Mouse (Mus musculus) gastrocnemius, postnatal 10 days (tissue): ENCODE measurements around the gene Csrp1. TPM values are rescaled to one million over a fixed set of nuclear protein-coding genes. Genes with fewer than 3 reads are reported as not detected.

Experiments used
- DNase-seq: peaks from one replicate; pipeline ENCODE4 v3.0.0; 2021; ENCODE audit warnings: mixed read lengths
- total RNA-seq, 2 experiments: library from RNA; stranded (reverse); gene quantifications; 2 replicates each; pipeline ENCODE4 v1.2.3; 2021

The Csrp1 gene
- total RNA-seq, 2 experiments from 2014 or later: 63.5 to 70.3 TPM

GRCm38 (mm10) chr1:135770896-135771572 lies 51.2 kb downstream of the Csrp1 start:
- peak; percentile 43 for DNase-seq

GRCm38 (mm10) chr1:135771573-135771970 lies 51.7 kb downstream of the Csrp1 start:
- DNase-seq: no peak

DNA sequence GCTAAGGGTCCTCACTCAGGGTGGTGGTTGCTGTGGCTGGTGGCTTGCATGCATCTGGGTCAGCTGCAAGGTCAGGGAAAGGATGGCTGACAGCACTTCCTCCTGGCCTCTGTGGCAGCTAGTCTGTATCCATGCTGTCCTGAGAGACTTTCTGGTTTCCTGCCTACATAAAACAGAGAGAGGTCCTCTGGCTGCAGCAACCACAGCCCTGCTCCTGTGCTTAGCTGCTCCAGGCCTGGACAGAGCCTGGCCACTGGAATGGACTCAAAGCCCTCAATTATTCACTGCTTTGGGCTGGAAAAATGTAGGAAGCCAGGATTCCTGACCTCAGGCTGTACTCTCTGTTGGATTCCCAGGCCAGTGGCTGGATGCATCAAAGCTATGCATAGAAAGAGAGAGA lies 56.7 kb downstream of the Csrp1 start:
- no peak for DNase-seq

DNA sequence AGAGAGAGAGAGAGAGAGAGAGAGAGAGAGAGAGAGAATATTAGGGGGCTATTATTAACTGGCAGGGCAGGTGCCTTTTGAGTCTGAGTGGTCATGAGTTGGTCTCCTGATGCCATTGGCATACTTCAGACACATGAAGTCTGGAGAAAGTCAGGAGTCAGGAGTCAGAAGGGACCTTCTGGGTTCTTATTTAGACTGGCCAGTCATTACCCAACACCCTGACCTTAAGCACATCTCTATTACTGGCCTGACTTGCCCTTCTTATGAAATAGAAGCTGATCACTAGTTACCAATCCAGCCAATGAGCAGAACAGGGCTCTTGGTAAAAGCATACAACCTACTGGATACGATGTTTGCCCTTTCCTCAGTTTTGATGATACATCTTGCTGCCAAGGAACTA lies 57.2 kb downstream of the Csrp1 start:
- DNase-seq: no peak

DNA sequence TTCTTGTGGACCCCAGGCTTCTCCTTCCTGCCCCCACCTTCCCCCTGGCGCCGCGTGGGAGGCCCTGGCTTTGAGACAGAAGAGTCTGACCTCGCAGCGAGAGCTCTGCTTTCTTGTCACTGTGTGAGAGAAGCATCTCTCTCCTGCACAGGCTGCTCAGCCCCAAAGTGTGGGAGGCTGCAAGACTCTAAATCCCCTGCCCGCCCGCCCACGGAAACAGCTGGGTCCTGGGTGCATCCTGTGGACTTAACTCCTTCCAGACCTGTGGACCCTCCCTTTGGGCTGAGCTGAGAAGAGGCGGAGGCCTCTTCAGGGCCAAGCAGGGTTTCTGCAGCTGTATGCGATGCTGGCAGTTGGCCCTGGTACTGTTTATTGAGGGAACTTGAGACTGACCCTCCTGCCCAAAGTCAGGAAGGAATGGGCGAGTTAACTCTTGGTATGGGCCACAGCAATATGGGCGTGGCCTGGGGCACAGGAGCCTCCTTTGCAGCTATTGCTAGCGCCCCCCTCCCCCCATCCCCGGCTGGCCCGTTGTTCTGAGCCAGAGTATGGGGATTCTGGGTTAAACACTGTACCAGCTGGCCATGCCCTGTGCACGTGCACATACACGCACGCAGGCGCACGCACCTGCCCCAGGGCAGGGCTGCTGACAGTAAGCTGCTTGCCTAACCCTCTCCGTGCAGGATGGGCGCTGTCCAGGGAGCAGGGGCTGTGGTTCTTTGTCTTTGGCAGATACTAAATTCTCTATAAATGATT lies 59.1 kb downstream of the Csrp1 start, which contains the start of gene Tnni1:
TSS of gene Tnni1 (plus strand) at position 655 of the 756 bp plus-strand sequence.
- DNase-seq: peak; percentile 65

GRCm38 (mm10) chr1:135780649-135781048 lies 60.8 kb downstream of the Csrp1 start:
- DNase-seq: no peak

- peak; percentile 84 for DNase-seq
These were observed 61.4 kb downstream of the Csrp1 start for GRCm38 (mm10) chr1:135781220-135781619.

GRCm38 (mm10) chr1:135782816-135783215 lies 63.0 kb downstream of the Csrp1 start:
- no peak for DNase-seq

GRCm38 (mm10) chr1:135787799-135788198 lies 67.9 kb downstream of the Csrp1 start:
- DNase-seq: peak; percentile 83

GRCm38 (mm10) chr1:135788708-135789107 lies 68.8 kb downstream of the Csrp1 start:
- DNase-seq: no peak

DNA sequence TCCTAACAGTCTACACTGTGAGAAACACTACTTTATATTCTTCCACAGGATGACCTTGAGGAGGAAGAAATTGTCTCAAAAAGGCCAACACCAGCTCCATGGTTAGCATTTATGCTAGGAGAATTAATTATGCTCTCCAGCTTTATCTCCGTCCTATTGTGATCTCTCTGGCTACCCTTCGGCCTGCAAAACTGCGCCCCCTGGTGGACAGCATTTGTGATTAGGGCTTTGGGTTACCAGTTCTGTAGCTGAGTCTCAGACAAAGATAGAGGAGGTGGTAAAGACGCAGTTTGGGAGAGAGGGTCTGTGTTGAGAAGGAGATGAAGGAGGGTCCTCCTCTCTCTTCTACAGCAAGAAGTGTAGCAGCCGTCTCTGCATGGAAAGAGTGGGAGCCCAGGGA lies 70.0 kb downstream of the Csrp1 start:
- peak; percentile 88 for DNase-seq

DNA sequence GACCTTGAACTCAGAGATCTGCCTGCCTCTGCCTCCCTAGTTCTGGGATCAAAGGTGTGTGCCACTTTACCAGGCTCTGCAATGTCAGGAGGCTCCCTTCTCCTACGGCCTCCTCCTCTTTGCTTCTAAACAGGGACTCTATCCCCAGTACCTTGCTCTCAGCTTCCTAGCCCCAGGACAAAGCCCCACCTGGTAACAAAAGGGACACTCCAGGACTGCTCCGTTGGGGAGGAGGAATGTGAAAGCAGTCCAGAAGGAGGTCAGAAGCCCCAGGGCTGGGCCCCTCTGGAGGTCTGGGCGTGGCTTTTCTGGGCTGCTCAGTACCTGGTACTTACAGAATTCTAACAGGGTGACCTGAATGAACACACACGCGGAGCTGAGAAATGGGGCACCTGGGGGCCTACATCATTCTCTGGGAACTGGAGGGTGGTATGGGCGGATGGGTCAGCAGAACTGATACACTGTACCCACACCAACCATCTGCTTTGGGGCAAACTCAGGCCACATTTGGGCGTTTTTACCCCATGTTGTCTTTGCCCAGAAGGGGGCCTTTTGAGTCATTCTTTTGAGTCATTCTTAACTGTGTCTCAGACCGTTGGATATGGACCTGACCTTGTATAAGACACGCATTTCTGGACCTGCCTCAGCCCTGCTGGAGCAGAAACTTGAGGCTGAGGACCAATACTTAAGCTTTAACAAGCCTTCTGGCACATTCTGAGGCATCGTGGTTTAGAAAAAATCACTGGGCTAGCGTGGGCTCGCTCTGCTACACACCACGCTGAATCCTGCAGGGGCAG lies 72.5 kb downstream of the Csrp1 start:
- DNase-seq: no peak

DNA sequence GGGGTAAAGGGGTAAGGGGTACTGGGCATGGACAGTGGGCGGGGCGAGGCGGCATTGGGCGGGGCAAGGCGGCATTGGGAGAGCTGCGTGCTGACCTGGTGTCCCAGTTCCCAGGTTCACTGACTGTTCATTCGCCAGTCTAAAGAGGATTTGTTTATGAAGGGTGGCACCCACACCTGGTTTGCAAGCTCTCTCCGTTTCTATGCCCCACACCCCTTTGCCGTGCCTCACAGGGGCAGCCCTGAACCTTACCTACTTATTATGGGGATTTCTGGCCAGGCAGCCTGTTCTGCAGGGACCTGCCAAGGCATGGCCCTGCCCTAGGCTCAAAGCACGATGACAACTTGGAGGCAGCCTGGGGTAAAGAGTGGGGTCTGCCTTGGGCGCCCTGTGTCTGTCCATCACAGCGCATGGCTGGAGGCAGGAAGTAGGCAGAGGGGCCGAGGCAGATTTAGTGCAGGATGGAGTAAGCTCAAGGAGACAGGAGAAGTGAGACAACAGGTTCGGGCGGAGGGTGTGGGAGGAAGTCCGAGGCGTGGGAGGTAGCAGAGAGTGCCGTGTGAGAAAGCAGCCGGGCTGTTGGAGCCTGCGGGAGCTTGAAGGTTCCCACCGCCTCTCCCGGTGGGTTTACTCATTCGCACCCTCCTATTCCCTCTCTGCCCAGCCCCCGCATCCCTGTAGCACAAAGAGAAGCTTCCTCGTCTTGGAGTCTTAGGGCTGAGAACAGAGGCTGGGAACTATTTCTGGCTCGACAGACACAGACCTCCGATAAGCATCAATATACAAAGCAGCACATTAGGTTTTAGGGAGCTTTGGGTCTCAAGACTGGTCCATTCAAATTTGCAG lies 73.7 kb downstream of the Csrp1 start:
- no peak for DNase-seq

- DNase-seq: no peak
These were observed 74.6 kb downstream of the Csrp1 start for GRCm38 (mm10) chr1:135794216-135795134.

GRCm38 (mm10) chr1:135798492-135798891 lies 78.6 kb downstream of the Csrp1 start:
- no peak for DNase-seq

- DNase-seq: no peak
These were observed 79.3 kb downstream of the Csrp1 start for GRCm38 (mm10) chr1:135799109-135799627.

DNA sequence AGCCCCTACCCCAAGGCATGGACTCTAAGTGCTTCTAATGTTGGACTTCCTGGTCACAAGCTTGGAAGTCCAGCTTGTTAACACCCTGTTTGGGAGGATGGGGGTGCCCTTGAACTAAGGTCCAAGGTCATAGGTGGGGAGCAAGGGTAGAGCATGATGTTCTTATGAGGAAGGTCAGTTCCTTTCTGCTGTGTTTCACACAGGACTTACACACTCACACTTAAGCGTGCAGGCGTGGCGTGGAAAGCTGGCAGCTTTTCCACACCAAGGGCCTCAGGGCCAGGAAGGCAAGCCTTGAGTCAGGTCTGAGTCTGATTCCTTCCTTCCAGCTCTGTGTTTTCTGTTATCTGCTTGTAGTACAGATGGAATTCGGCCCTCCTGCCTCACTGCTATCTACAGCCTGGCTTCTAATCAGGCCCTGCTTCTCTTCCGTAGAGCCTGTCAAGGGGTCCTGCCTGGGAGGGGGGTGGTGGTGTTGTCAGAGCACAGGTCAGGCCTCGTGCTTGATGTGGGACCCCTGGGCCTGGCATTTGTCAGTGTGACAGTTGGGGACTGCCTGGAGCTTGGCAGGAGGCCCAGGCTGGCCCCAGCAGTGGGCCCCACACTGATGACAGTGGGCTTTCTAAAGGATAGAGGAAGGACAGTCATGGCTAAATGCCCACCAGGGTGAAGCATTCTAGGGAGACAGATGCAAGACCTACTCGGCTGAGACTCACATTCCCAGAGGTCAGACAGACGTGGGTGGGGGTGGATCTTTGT lies 80.5 kb downstream of the Csrp1 start:
- DNase-seq: no peak
